Mouse (Mus musculus) liver, embryonic 14.5 days (tissue): Measurements from ENCODE around the gene Plcd1. TPM values are rescaled to one million over a fixed set of nuclear protein-coding genes. Genes with fewer than 3 reads are reported as not detected.

Experiments
- ATAC-seq: fragments of 200-750 bp; cut with Nextera tagmentation; 2 replicates; pipeline ENCODE4 v1.8.0; 2017; ENCODE audit warnings: moderate number of reproducible peaks, mild to moderate bottlenecking, moderate library complexity; ENCODE audit not compliant: insufficient read depth
- DNase-seq, 3 experiments: peaks; one replicate each; pipeline ENCODE4 v3.0.0-alpha.2; 2012 to 2013; ENCODE audit warnings: low read depth in 3 of 3, low spot score in 3 of 3
- H3K27ac ChIP-seq: fragments of 300-500 bp; sonication (generic); 2 replicates; pipeline ENCODE4 v1.5.1; 2014; ENCODE audit warnings: moderate library complexity, mild to moderate bottlenecking, control low read depth, inconsistent platforms
- H3K27me3 ChIP-seq: fragments of 300-500 bp; sonication (generic); 2 replicates; pipeline ENCODE4 v1.6.1; 2014; ENCODE audit warnings: mild to moderate bottlenecking, low read length, moderate library complexity; ENCODE audit not compliant: control insufficient read depth, insufficient read depth
- H3K36me3 ChIP-seq: fragments of 300-500 bp; sonication (generic); replicated peaks from 2 replicates; pipeline ENCODE4 v1.6.1; 2014; ENCODE audit warnings: low read depth; ENCODE audit not compliant: control insufficient read depth, insufficient read depth
- H3K4me1 ChIP-seq, 2 experiments: fragments of 200-500 bp in 1 of 2; fragments of 300-500 bp in 1 of 2; sonication (generic) in 1 of 2; replicated peaks; 2 replicates each; pipeline ENCODE4 v1.6.1; 2012 to 2014; ENCODE audit warnings: antibody characterized with exemption in 1 of 2, inconsistent platforms in 1 of 2, low read length in 1 of 2; ENCODE audit not compliant: control insufficient read depth in 2 of 2, insufficient read depth in 2 of 2
- H3K4me2 ChIP-seq: fragments of 300-500 bp; sonication (generic); 2 replicates; pipeline ENCODE4 v1.6.1; 2014; ENCODE audit warnings: low read depth, mild to moderate bottlenecking, control low read depth, moderate library complexity
- H3K4me3 ChIP-seq, 2 experiments: fragments of 200-500 bp in 1 of 2; fragments of 300-500 bp in 1 of 2; sonication (generic) in 1 of 2; 2 replicates each; pipeline ENCODE4 v1.5.1; 2012 to 2014; ENCODE audit warnings: low read depth in 2 of 2, low read length in 2 of 2, mild to moderate bottlenecking in 2 of 2, control low read depth in 1 of 2, inconsistent platforms in 1 of 2, moderate library complexity in 1 of 2; ENCODE audit not compliant: insufficient read depth in 1 of 2
- H3K9ac ChIP-seq: fragments of 300-500 bp; sonication (generic); replicated peaks from 2 replicates; pipeline ENCODE4 v1.6.1; 2014; ENCODE audit warnings: mild to moderate bottlenecking, control low read depth, moderate library complexity
- H3K9me3 ChIP-seq: fragments of 300-500 bp; sonication (generic); 2 replicates; pipeline ENCODE4 v1.6.1; 2016; ENCODE audit warnings: low read length, mixed read lengths; ENCODE audit not compliant: control insufficient read depth
- CTCF ChIP-seq: IDR thresholded peaks from 2 replicates; pipeline ENCODE4 v1.5.1; 2016; ENCODE audit warnings: antibody characterized with exemption, low read depth, control low read depth
- EP300 ChIP-seq: IDR thresholded peaks from 2 replicates; pipeline ENCODE4 v1.6.1; 2016; ENCODE audit warnings: antibody characterized with exemption, low read depth
- WGBS: fragments of 180-500 bp; shearing (Covaris S2); extraction: QIAGEN DNeasy Blood & Tissue Kit; methylation state at CpG from one replicate; pipeline ENCODE4 v1.1.7; 2014; ENCODE audit not compliant: insufficient replicate concordance; 5-methylcytosine and 5-hydroxymethylcytosine counted together
- polyA plus RNA-seq, 2 experiments: library from polyadenylated mRNA; depleted of rRNA in 1 of 2; stranded (reverse) in 1 of 2; unstranded in 1 of 2; fragments of >200 nt; fragmentation: Nextera tagmentation in 1 of 2; extraction: Ambion mirVana in 1 of 2; gene quantifications; 2 replicates each; pipeline versions ENCODE4 v1.2.1 to v1.2.3; 2012 to 2014

Plcd1 gene
- polyA plus RNA-seq, 2 experiments, result 0.95 to 1.1 TPM

GRCm38 (mm10) chr9:119064296-119064695 lies 29.0 kb downstream of the Plcd1 start:
- ATAC-seq, result no peak
- no peak overlapping the region for H3K4me3 ChIP-seq
- H3K4me2 ChIP-seq, result no peak overlapping the region
- whole genome bisulfite sequencing, result 40% methylated on average over 4 of the region's 4 CpGs
- no peaks in the 10 kb centered on the region for H3K36me3 ChIP-seq
- no peak overlapping the region for H3K9ac ChIP-seq
- H3K27ac ChIP-seq, result no peak overlapping the region
- H3K27me3 ChIP-seq, result no peaks in the 10 kb centered on the region
- H3K4me1 ChIP-seq, result no peaks in the 10 kb centered on the region; a peak in 2 of 4 replicates
- TF ChIP-seq CTCF (no peak), EP300 (no peak)
- no peak for DNase-seq
- H3K9me3 ChIP-seq, result no peaks in the 10 kb centered on the region

GRCm38 (mm10) chr9:119063036-119063644 lies 30.2 kb downstream of the Plcd1 start:
- Histone ChIP-seq H3K27ac (no peak overlapping the region), H3K9me3 (no peaks in the 10 kb centered on the region), H3K27me3 (no peaks in the 10 kb centered on the region), H3K4me3 (0 out of 4 replicates have a peak overlapping the region, but pooled peaks of 1 of the 2 experiments have one; percentile 4), H3K36me3 (no peaks in the 10 kb centered on the region), H3K4me1 (no peaks in the 10 kb centered on the region; a peak in 2 of 4 replicates), H3K9ac (no peak overlapping the region), H3K4me2 (peak overlapping the region; percentile 28)
- 22% methylated on average over 19 of the region's 19 CpGs for WGBS
- ATAC-seq (0 out of 2 replicates have a peak, but pooled peaks have one; percentile 10), DNase-seq (no peak)
- TF ChIP-seq CTCF (no peak), EP300 (no peak)

DNA sequence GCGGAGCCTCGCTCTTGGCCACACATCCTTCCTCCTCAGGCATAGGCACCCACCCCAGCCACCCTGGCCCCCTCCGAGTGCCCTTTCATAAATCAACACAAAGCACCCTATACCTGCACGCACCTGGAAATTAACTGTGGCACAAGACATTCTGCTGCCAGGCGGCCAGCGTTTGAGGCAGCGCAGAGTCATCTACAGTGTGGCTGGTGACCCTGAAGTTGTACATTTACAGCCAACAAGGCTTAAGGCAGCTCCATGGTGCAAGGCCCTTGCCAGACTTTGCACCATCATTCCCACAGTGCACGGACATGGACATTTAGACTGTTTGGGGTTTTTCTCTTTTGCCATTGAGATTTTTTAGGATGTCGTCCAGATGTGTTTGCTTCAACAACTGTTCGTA lies 32.6 kb downstream of the Plcd1 start:
- no peaks in the 10 kb centered on the region; a peak in 2 of 4 replicates for H3K4me1 ChIP-seq
- WGBS, result 65% methylated on average over 10 of the region's 10 CpGs
- no peak overlapping the region for H3K4me2 ChIP-seq
- no peak for DNase-seq
- no peaks in the 10 kb centered on the region for H3K36me3 ChIP-seq
- ATAC-seq, result no peak
- no peaks in the 10 kb centered on the region for H3K27me3 ChIP-seq
- no peaks in the 10 kb centered on the region for H3K9me3 ChIP-seq
- no peak overlapping the region for H3K9ac ChIP-seq
- H3K4me3 ChIP-seq, result no peak overlapping the region
- TF ChIP-seq EP300, result no peak
- TF ChIP-seq CTCF, result no peak
- no peak overlapping the region for H3K27ac ChIP-seq

DNA sequence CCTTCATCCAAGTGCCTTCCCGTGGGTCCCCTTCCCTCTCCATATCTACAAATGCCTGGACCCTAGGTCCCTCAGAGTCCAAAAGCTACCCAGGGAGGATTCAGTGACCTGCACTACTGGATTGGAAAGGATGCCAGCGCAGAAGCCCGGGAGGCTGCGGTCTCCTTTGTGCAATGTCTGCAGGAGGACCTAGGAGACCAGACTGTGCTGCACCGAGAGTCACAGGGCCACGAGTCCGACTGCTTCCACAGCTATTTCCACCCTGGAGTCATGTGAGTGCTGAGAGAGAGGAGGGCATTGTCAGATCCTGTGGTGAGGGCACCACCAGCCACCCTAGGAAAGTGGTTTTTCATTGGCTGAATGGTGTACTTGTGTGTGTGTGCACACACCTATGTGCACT lies 35.1 kb downstream of the Plcd1 start:
- no peaks in the 10 kb centered on the region; the same call in 1 of the 2 replicates for H3K27me3 ChIP-seq
- H3K9me3 ChIP-seq, result no peaks in the 10 kb centered on the region
- 64% methylated on average over 7 of the region's 7 CpGs for WGBS
- H3K4me1 ChIP-seq, result no peaks in the 10 kb centered on the region
- no peak overlapping the region for H3K4me3 ChIP-seq
- ATAC-seq (no peak), DNase-seq (no peak)
- H3K36me3 ChIP-seq, result no peaks in the 10 kb centered on the region
- no peak overlapping the region for H3K9ac ChIP-seq
- no peak overlapping the region for H3K27ac ChIP-seq
- TF ChIP-seq CTCF, result no peak
- TF ChIP-seq EP300, result no peak
- no peak overlapping the region for H3K4me2 ChIP-seq

DNA sequence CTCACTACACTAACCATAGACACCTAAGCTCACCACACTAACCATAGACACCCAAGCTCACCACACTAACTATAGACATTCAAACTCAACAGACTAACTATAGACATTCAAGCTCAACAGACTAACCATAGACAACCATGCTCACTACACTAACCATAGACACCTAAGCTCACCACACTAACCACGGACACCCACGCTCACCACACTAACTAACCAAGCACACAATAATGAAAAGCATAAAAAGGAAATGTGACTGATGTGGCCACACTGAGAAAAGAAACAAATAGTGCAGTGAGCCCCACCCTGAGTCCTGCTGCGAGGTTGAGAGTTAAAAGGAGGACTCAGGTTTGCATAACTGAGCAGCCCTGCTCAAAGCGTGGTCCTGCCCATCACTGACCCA lies 38.0 kb downstream of the Plcd1 start:
- H3K9ac ChIP-seq, result no peak overlapping the region
- WGBS, result 69% methylated on average over 4 of the region's 4 CpGs
- H3K9me3 ChIP-seq, result no peaks in the 10 kb centered on the region
- no peak overlapping the region for H3K4me2 ChIP-seq
- 0 out of 4 replicates have a peak, but pooled peaks cover 0 to 2% of the 10 kb centered on the region in 2 experiments for H3K4me1 ChIP-seq
- TF ChIP-seq EP300 (no peak), CTCF (no peak)
- H3K27me3 ChIP-seq, result peaks cover 3% of the 10 kb centered on the region
- DNase-seq (no peak), ATAC-seq (no peak)
- H3K27ac ChIP-seq, result no peak overlapping the region
- no peak overlapping the region for H3K4me3 ChIP-seq
- no peaks in the 10 kb centered on the region for H3K36me3 ChIP-seq
